Mouse (Mus musculus) lung, postnatal 0 days (tissue): Measurements from ENCODE around the gene Gm5244. TPM values are rescaled to one million over a fixed set of nuclear protein-coding genes. Genes with fewer than 3 reads are reported as not detected.

ENCODE experiments used
- ATAC-seq: fragments of 200-750 bp; cut with Nextera tagmentation; 2 replicates; pipeline ENCODE4 v1.8.0; 2017; ENCODE audit warnings: moderate library complexity
- DNase-seq: peaks from one replicate; pipeline ENCODE4 v3.0.0-alpha.2; 2016; ENCODE audit warnings: low spot score
- H3K27ac ChIP-seq: fragments of 300-500 bp; sonication (generic); 2 replicates; pipeline ENCODE4 v1.5.1; 2014; ENCODE audit warnings: antibody characterized with exemption, mild to moderate bottlenecking, low read length, mixed read lengths
- H3K27me3 ChIP-seq: fragments of 300-500 bp; sonication (generic); replicated peaks from 2 replicates; pipeline ENCODE4 v1.6.1; 2014; ENCODE audit warnings: low read length, mixed read lengths; ENCODE audit not compliant: insufficient read depth
- H3K36me3 ChIP-seq: fragments of 300-500 bp; sonication (generic); 2 replicates; pipeline ENCODE4 v1.6.1; 2014; ENCODE audit warnings: low read length, mixed read lengths; ENCODE audit not compliant: insufficient read depth
- H3K4me1 ChIP-seq: fragments of 300-500 bp; sonication (generic); 2 replicates; pipeline ENCODE4 v1.6.1; 2014; ENCODE audit warnings: antibody characterized with exemption, low read depth, low read length, mixed read lengths; ENCODE audit not compliant: insufficient read depth
- H3K4me2 ChIP-seq: fragments of 300-500 bp; sonication (generic); replicated peaks from 2 replicates; pipeline ENCODE4 v1.6.1; 2014; ENCODE audit warnings: low read depth, mild to moderate bottlenecking, low read length, moderate library complexity, mixed read lengths
- H3K4me3 ChIP-seq: fragments of 300-500 bp; sonication (generic); 2 replicates; pipeline ENCODE4 v1.5.1; 2014; ENCODE audit warnings: low read depth, low read length
- H3K9ac ChIP-seq: fragments of 300-500 bp; sonication (generic); replicated peaks from 2 replicates; pipeline ENCODE4 v1.6.1; 2014; ENCODE audit warnings: low read depth, mild to moderate bottlenecking
- H3K9me3 ChIP-seq: fragments of 300-500 bp; sonication (generic); 2 replicates; pipeline ENCODE4 v1.6.1; 2016; ENCODE audit warnings: low read length, mixed read lengths
- CTCF ChIP-seq: IDR thresholded peaks from 2 replicates; pipeline ENCODE4 v1.5.1; 2016; ENCODE audit warnings: antibody characterized with exemption, mild to moderate bottlenecking
- EP300 ChIP-seq: IDR thresholded peaks from 2 replicates; pipeline ENCODE4 v1.6.1; 2016; ENCODE audit warnings: antibody characterized with exemption, mild to moderate bottlenecking, control low read depth
- WGBS: fragments of 180-500 bp; shearing (Covaris S2); extraction: QIAGEN DNeasy Blood & Tissue Kit; methylation state at CpG from one replicate; pipeline ENCODE4 v1.1.7; 2014; 5-methylcytosine and 5-hydroxymethylcytosine counted together
- polyA plus RNA-seq: library from polyadenylated mRNA; unstranded; fragments of >200 nt; fragmentation: Nextera tagmentation; extraction: Ambion mirVana; gene quantifications from 2 replicates; pipeline ENCODE4 v1.2.1, GENCODE M21; 2015

Gm5244 gene
- polyA plus RNA-seq, 1 experiment from 2014 or later, result not detected

- Histone ChIP-seq H3K9me3 (no peaks in the 10 kb centered on the region), H3K4me2 (no peak within 1 kb of the TSS), H3K27me3 (no peaks in the 10 kb centered on the region), H3K4me3 (no peak within 1 kb of the TSS), H3K4me1 (no peaks in the 10 kb centered on the region), H3K9ac (no peak within 1 kb of the TSS), H3K27ac (no peak within 1 kb of the TSS), H3K36me3 (no peaks in the 10 kb centered on the region)
- no peak for DNase-seq
- no peak for TF ChIP-seq EP300
- TF ChIP-seq CTCF, result no peak
- WGBS, result 74% methylated on average over 1 of the region's 1 CpGs
- ATAC-seq, result no peak
These were observed 46.9 kb downstream of the Gm5244 start, which contains the start of gene Olfr1446 for GRCm38 (mm10) chr19:12893424-12893823. Gene Olfr1446 (minus strand): TSS chr19:12893524.

Other genes with a start within 250 kb of the Gm5244 start
- not detected in 2 replicates for gene Gm4952, start 246.7 kb upstream of the Gm5244 start, polyA plus RNA-seq
- not detected in 2 replicates for gene Glyat, start 213.4 kb upstream of the Gm5244 start, polyA plus RNA-seq
- gene Olfr1442, start 176.2 kb upstream of the Gm5244 start, polyA plus RNA-seq, result not detected in 2 replicates
- gene Olfr1443, start 168.6 kb upstream of the Gm5244 start, polyA plus RNA-seq, result not detected in 2 replicates
- gene Keg1, start 150.9 kb upstream of the Gm5244 start, polyA plus RNA-seq, result not detected in 2 replicates
- gene Cntf, start 81.0 kb upstream of the Gm5244 start, polyA plus RNA-seq, result 0.91 and 0.93 TPM in 2 replicates
- 12.0 and 12.6 TPM in 2 replicates for gene Zfp91, start 50.6 kb upstream of the Gm5244 start, polyA plus RNA-seq
- gene Lpxn, start 50.5 kb upstream of the Gm5244 start, polyA plus RNA-seq, result 2.9 and 3.7 TPM in 2 replicates
- not detected in 2 replicates for gene Olfr1444, start 10.6 kb downstream of the Gm5244 start, polyA plus RNA-seq
- gene Olfr1445, start 37.2 kb downstream of the Gm5244 start, polyA plus RNA-seq, result not detected in 2 replicates
- not detected in 2 replicates for gene Olfr1446, start 46.8 kb downstream of the Gm5244 start, polyA plus RNA-seq
- gene Olfr1447, start 57.1 kb downstream of the Gm5244 start, polyA plus RNA-seq, result not detected in 2 replicates
- gene Olfr1448, start 77.7 kb downstream of the Gm5244 start, polyA plus RNA-seq, result not detected in 2 replicates
- not detected in 2 replicates for gene Olfr1449, start 84.2 kb downstream of the Gm5244 start, polyA plus RNA-seq
- not detected in 2 replicates for gene Olfr1450, start 103.6 kb downstream of the Gm5244 start, polyA plus RNA-seq
- gene Olfr1451, start 148.3 kb downstream of the Gm5244 start, polyA plus RNA-seq, result not detected in 2 replicates
- gene Olfr1453, start 181.6 kb downstream of the Gm5244 start, polyA plus RNA-seq, result not detected in 2 replicates
- not detected in 2 replicates for gene Olfr1454, start 213.9 kb downstream of the Gm5244 start, polyA plus RNA-seq